ENCODE assay signal across 27 mouse cellular contexts in genomic region chr1:33680890-33681289, GRCm38 (mm10). TPM values are rescaled to one million over a fixed set of nuclear protein-coding genes. Genes with fewer than 3 reads are reported as not detected.
A peak's percentile ranks its signal among the peaks of the same experiment; 100 is the strongest.
DNase-seq lines count a peak whose midpoint lies in the region; ATAC-seq and TF ChIP-seq lines count a peak whose summit lies in the region.
"Had no signal": no experiment of that assay in that cellular context is flagged by ENCODE, and none has a peak within 500 bp of the region (broad histone marks: within the 10 kb centered on the region; RNA-seq: fewer than 3 reads in every experiment).

No protein-coding gene starts in this region.

- H3K27me3 ChIP-seq in kidney, embryonic 14.5 days (ENCODE audit: control insufficient read depth, insufficient read depth, low read length), result no peaks in the 10 kb centered on the region
- H3K27me3 ChIP-seq in kidney, postnatal 0 days (ENCODE audit: insufficient read depth, low read length), result no peaks in the 10 kb centered on the region
- H3K27me3 ChIP-seq: embryonic facial prominence, embryonic 12.5 days; embryonic facial prominence, embryonic 15.5 days; heart, embryonic 13.5 days; Patski had no signal

- H3K9ac ChIP-seq in kidney, embryonic 14.5 days (ENCODE audit: low read depth, low read length), result no peak overlapping the region
- no peak overlapping the region for H3K9ac ChIP-seq in kidney, postnatal 0 days (ENCODE audit: low read depth, low read length)
- H3K9ac ChIP-seq: embryonic facial prominence, embryonic 12.5 days; embryonic facial prominence, embryonic 15.5 days; forebrain, postnatal 0 days; heart, embryonic 13.5 days; hindbrain, embryonic 14.5 days had no signal

- no peak overlapping the region for H3K4me3 ChIP-seq in kidney, embryonic 14.5 days (ENCODE audit: low read length)
- H3K4me3 ChIP-seq in kidney, postnatal 0 days (replicated peaks; ENCODE audit: low read depth, low read length), result no peak overlapping the region
- H3K4me3 ChIP-seq: embryonic facial prominence, embryonic 12.5 days; embryonic facial prominence, embryonic 15.5 days; gastrocnemius, adult 2 months; heart, embryonic 10.5 days; heart, embryonic 13.5 days had no signal

- H3K4me1 ChIP-seq in kidney, embryonic 14.5 days (ENCODE audit: control insufficient read depth, insufficient read depth, low read length), result no peaks in the 10 kb centered on the region
- H3K4me1 ChIP-seq in kidney, postnatal 0 days (replicated peaks; ENCODE audit: insufficient read depth, low read length), result no peaks in the 10 kb centered on the region
- H3K4me1 ChIP-seq: embryonic facial prominence, embryonic 12.5 days; embryonic facial prominence, embryonic 15.5 days; heart, embryonic 10.5 days; heart, embryonic 13.5 days had no signal

- H3K36me3 ChIP-seq in kidney, embryonic 14.5 days (ENCODE audit: control insufficient read depth, insufficient read depth, low read length), result no peaks in the 10 kb centered on the region
- no peaks in the 10 kb centered on the region for H3K36me3 ChIP-seq in kidney, postnatal 0 days (ENCODE audit: insufficient read depth, low read length)
- H3K36me3 ChIP-seq: embryonic facial prominence, embryonic 12.5 days; embryonic facial prominence, embryonic 15.5 days; G1E; heart, embryonic 10.5 days; heart, embryonic 13.5 days had no signal

- peak; percentile 17 for DNase-seq in kidney, adult 11 months
- peak; percentile 56 for DNase-seq in kidney, adult 9 months
- DNase-seq in kidney, postnatal 4 days, result no peak
- no peak for DNase-seq in kidney, postnatal 0 days (ENCODE audit: low spot score)
- DNase-seq in cerebellum, postnatal 10 days, result no peak
- DNase-seq: adrenal gland, postnatal 10 days; adrenal gland, postnatal 36 days; B cell, adult 2 months; cerebellum, adult 18-20 months; cerebellum, adult 9-10 months; cerebellum, postnatal 25 days; forebrain, postnatal 0 days; gastrocnemius, adult 2 months; gastrocnemius, postnatal 14 days; heart, adult 18-20 months; heart, postnatal 14 days; heart, postnatal 4 days had no signal

- no peak overlapping the region for H3K4me2 ChIP-seq in kidney, embryonic 14.5 days (replicated peaks; ENCODE audit: low read depth, low read length)
- H3K4me2 ChIP-seq in kidney, postnatal 0 days (ENCODE audit: low read length), result no peak overlapping the region
- H3K4me2 ChIP-seq: embryonic facial prominence, embryonic 12.5 days; embryonic facial prominence, embryonic 15.5 days; heart, embryonic 13.5 days; hindbrain, embryonic 14.5 days had no signal

- no peak overlapping the region for H3K27ac ChIP-seq in kidney, embryonic 14.5 days (ENCODE audit: low read depth, low read length)
- no peak overlapping the region for H3K27ac ChIP-seq in kidney, postnatal 0 days
- H3K27ac ChIP-seq: embryonic facial prominence, embryonic 12.5 days; embryonic facial prominence, embryonic 15.5 days; gastrocnemius, adult 2 months; heart, embryonic 10.5 days; heart, embryonic 13.5 days; hindbrain, embryonic 14.5 days; hindbrain, postnatal 0 days had no signal

- no peak for ATAC-seq in kidney, embryonic 14.5 days (ENCODE audit: low FRiP score, low TSS enrichment)
- ATAC-seq in kidney, postnatal 0 days (replicated peaks; ENCODE audit: low FRiP score, low read depth), result peak; percentile 63; the same call in 1 of the 2 replicates
- ATAC-seq: forebrain, embryonic 14.5 days; forebrain, postnatal 0 days; hindbrain, postnatal 0 days; Patski had no signal

- no peaks in the 10 kb centered on the region for H3K9me3 ChIP-seq in kidney, embryonic 14.5 days (ENCODE audit: control insufficient read depth, low read length)
- no peaks in the 10 kb centered on the region for H3K9me3 ChIP-seq in kidney, postnatal 0 days (replicated peaks; ENCODE audit: low read length)
- H3K9me3 ChIP-seq: embryonic facial prominence, embryonic 12.5 days; embryonic facial prominence, embryonic 15.5 days; heart, embryonic 10.5 days; heart, embryonic 13.5 days had no signal

- no peak for TF ChIP-seq CTCF in kidney, postnatal 0 days (IDR thresholded peaks at IDR 0.05; ENCODE audit: low read depth)

- WGBS in kidney, embryonic 14.5 days, result 78% methylated on average over 7 of the region's 7 CpGs
- WGBS in kidney, postnatal 0 days, result 82% methylated on average over 7 of the region's 7 CpGs

RNA-seq across cellular contexts. Expression of gene Prim2, which starts 11.3 kb away (rescaled TPM):
- polyA plus RNA-seq in kidney, embryonic 14.5 days (2014; fragmentation: Nextera tagmentation; extraction: Ambion mirVana), result 42.2 and 44.0 TPM in 2 replicates
- 16.1 and 21.1 TPM in 2 replicates for polyA plus RNA-seq in kidney, postnatal 0 days (2015; fragmentation: Nextera tagmentation; extraction: Ambion mirVana)

RNA-seq across cellular contexts. Expression of gene Rab23, which starts 38.8 kb away (rescaled TPM):
- 13.7 and 30.7 TPM in 2 replicates for polyA plus RNA-seq in kidney, embryonic 14.5 days (2014; fragmentation: Nextera tagmentation; extraction: Ambion mirVana)
- polyA plus RNA-seq in kidney, postnatal 0 days (2015; fragmentation: Nextera tagmentation; extraction: Ambion mirVana), result 17.9 and 18.4 TPM in 2 replicates
- polyA plus RNA-seq: G1E had no signal

Comparison
In these comparisons a context has a peak if more than half of its experiments do, and no peak if none do; other contexts are left out.
1. DNase-seq: peak in kidney, adult 11 months (single experiment) and kidney, adult 9 months (single experiment); none in kidney, postnatal 4 days (0 of 2), kidney, postnatal 0 days (single experiment) and cerebellum, postnatal 10 days (0 of 2).